Mouse (Mus musculus): ENCODE data around the gene Megf11. TPM values are rescaled to one million over a fixed set of nuclear protein-coding genes. Genes with fewer than 3 reads are reported as not detected.
A peak's percentile ranks its signal among the peaks of the same experiment; 100 is the strongest.

Megf11 gene
- total RNA-seq, 2 experiments from 2014 or later = 14.1 to 18.5 TPM

- no peak for DNase-seq (ENCODE audit: low spot score in 2 of 2)
- no peak for TF ChIP-seq CTCF (conservative IDR thresholded peaks at IDR 0.05)
- Histone ChIP-seq H3K27ac (no peak overlapping the region), H3K4me3 (no peak overlapping the region)
Measured at GRCm38 (mm10) chr9:64600731-64601130, 215.3 kb downstream of the Megf11 start.

DNA sequence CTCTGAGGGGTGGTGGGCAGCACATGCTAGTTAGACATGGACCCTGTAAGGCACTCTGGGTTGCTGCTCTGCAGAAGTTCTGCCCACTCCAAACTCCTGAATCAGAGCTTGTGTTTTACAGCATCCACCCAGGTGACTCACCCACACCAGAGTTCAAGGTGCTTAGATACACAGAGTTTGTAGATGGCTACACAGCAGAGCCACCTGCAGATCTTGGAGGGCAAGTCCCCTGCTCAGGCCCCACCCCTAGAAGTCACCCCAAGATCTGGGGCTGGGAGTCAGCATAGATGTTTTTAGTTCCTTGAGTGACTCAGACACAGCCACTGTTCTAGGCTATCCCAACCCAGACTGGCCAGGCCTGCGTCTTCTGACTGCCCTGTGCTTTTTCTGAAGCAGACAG, 217.5 kb downstream of the Megf11 start:
- Histone ChIP-seq H3K27ac (no peak overlapping the region), H3K4me3 (no peak overlapping the region)
- no peak for TF ChIP-seq CTCF (conservative IDR thresholded peaks at IDR 0.05)
- DNase-seq (ENCODE audit: low spot score in 2 of 2) = no peak

GRCm38 (mm10) chr9:64604217-64604711, 218.8 kb downstream of the Megf11 start:
- Histone ChIP-seq H3K27ac (no peak overlapping the region), H3K4me3 (no peak overlapping the region)
- no peak for TF ChIP-seq CTCF (conservative IDR thresholded peaks at IDR 0.05)
- DNase-seq (ENCODE audit: low spot score in 2 of 2) = no peak

GRCm38 (mm10) chr9:64605077-64605714, 219.8 kb downstream of the Megf11 start:
- no peak overlapping the region; the same call in 1 of the 2 replicates for H3K27ac ChIP-seq
- TF ChIP-seq CTCF (conservative IDR thresholded peaks at IDR 0.05) = no peak
- H3K4me3 ChIP-seq = no peak overlapping the region
- DNase-seq (ENCODE audit: low spot score in 2 of 2) = no peak

- no peak for TF ChIP-seq CTCF (conservative IDR thresholded peaks at IDR 0.05)
- H3K27ac ChIP-seq = no peak overlapping the region; the same call in 1 of the 2 replicates
Measured at GRCm38 (mm10) chr9:64605735-64606349, 220.4 kb downstream of the Megf11 start.

GRCm38 (mm10) chr9:64607049-64607448, 221.6 kb downstream of the Megf11 start:
- no peak for TF ChIP-seq CTCF (conservative IDR thresholded peaks at IDR 0.05)
- Histone ChIP-seq H3K27ac (no peak overlapping the region), H3K4me3 (no peak overlapping the region)
- DNase-seq (ENCODE audit: low spot score in 2 of 2) = no peak

More at GRCm38 (mm10) chr9:64605735-64606349, 220.4 kb downstream of the Megf11 start:
- H3K4me3 ChIP-seq = no peak overlapping the region
- DNase-seq (ENCODE audit: low spot score in 2 of 2) = peak; percentile 35 to 43

DNA sequence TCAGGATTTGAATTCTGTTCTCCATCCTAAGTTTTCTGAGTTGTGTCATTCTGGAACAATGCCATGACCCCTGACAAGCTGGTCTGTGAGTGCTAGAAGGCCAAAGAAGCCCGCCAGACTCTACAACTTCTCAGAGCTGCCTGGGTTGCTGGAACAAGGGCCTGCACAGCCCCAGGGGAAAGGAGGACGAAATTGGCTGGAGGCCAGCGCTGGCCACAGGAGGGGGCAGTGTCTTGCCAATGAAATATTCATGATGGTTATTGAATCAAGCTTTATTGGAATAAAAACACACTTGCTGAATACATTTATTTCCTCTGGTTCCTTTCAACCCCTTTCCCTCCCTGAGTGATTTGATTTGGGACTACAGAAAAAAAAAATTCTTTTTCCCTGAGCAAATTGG, 224.1 kb downstream of the Megf11 start:
- Histone ChIP-seq H3K27ac (no peak overlapping the region), H3K4me3 (no peak overlapping the region)
- no peak for TF ChIP-seq CTCF (conservative IDR thresholded peaks at IDR 0.05)
- DNase-seq (ENCODE audit: low spot score in 2 of 2) = peak; percentile 34 to 38

DNA sequence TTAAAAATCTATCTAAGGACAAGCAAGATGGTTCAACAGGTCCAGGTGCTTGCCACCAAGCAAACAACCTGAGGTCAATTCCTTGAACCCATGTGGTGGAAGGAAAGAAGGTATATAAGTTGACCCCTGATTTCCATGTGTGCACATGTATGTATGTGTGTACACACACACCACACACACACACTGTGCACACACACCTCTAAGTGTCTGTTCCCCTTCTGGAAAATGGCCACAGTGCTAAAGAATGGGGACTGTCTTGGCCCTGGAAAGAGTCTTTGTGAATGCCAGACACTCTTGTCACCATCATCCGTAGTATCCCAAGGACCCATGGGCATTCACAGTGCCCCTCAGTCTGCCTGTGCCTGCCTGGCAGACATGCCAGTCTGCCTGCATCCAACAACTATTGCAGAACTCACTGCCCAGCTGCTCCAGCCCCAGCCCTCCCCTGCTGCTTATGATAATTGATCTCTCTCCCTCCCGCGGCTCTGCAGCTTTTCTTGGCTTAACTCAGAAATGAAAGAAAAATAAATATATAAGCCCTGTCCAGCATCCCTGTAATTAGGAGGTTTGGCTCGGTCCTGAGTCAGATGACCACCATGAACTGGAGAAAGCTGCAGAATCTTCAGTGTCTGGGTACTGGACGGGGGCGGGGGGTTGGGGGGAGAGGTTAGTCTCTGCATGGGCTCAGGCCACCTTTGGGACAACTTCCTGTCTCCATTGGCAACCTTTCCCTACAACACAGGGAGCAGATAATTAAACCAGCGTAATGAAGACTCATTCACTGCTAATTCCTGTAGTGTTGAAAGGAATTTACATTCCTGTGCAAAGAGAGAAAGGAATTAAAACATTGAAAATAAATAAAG, 226.9 kb downstream of the Megf11 start:
- DNase-seq (ENCODE audit: low spot score in 2 of 2) = peak; percentile 18 to 41
- no peak for TF ChIP-seq CTCF (conservative IDR thresholded peaks at IDR 0.05)
- Histone ChIP-seq H3K27ac (peak overlapping the region; percentile 5; the same call in 1 of the 2 replicates), H3K4me3 (peak overlapping the region; percentile 0; the same call in 1 of the 2 replicates)

DNA sequence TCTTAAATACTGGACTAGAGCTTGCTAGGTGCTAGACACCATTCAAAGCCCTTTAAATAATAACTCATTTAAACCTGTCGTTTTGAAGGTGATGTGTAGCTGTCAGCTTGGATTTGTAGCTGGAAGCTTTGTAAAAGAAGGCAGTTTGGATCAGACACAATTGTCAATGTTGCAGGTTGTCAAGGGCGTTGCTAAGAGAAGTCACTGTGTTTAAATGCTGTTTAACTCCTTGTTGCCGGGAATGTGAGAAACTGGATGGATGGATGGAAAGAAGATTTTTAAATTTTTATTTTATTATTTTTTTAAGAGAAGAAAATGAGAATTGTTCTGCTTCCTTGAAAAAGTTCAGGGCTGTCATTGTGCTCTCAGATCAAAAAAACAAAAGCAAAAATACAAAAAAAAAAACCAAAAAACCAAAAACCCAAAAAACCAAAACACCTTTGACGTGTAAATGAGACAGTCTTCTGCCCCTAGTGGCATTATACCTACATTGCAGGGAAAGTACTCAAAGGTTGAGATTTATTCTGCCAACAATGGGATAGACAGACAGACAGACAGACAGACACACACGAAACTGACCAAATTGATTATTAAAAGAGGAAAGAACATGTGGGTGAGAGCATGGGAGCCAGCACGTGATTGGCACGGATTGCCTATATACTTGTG, 227.7 kb downstream of the Megf11 start:
- TF ChIP-seq CTCF (conservative IDR thresholded peaks at IDR 0.05) = peak; percentile 72
- Histone ChIP-seq H3K27ac (peak overlapping the region; percentile 5; the same call in 1 of the 2 replicates), H3K4me3 (peak overlapping the region; percentile 0; the same call in 1 of the 2 replicates)
- DNase-seq (ENCODE audit: low spot score in 2 of 2) = no peak

GRCm38 (mm10) chr9:64617413-64617812, 232.0 kb downstream of the Megf11 start:
- Histone ChIP-seq H3K4me3 (no peak overlapping the region), H3K27ac (no peak overlapping the region)
- TF ChIP-seq CTCF (conservative IDR thresholded peaks at IDR 0.05) = no peak
- DNase-seq (ENCODE audit: low spot score in 2 of 2) = no peak

DNA sequence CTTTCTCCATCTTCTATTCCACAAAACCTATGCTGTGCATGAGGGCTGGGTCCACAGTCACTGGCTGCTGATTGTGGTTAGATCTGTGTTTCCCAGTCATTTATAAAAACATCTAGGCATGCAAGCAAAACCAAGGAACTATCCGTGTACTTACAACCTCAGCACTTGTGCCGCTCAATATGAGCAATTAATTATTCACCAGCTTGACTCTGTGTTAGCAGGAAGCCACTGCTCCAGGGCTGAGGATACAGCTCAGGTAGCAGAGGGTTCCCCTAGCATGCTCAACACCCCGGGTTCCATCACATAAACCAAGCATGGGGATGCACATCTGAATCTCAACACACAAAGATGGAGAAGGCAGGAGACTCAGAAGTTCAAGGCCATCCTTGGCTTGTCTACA, 233.0 kb downstream of the Megf11 start:
- H3K4me3 ChIP-seq = no peak overlapping the region
- H3K27ac ChIP-seq = no peak overlapping the region
- no peak for TF ChIP-seq CTCF (conservative IDR thresholded peaks at IDR 0.05)
- no peak for DNase-seq (ENCODE audit: low spot score in 2 of 2)

DNA sequence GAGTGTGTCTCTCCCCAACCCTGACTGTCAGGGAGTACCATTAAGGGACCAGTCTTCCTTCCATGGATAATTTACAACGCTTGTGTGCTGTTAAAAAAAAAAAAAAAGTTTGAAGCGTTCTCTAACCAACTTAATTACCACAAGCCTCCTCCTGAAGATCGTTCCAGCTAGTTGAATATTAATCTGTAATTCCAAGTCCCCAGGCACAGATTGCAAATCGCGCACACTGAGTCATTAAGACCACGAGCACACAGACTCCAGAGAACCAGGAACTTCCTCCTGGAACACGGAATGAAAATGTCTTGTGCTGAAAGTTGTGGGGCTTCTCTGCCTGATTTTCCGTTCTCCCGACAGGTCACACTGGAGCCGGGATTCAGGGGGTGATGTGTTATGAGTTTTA, 234.0 kb downstream of the Megf11 start:
- Histone ChIP-seq H3K4me3 (no peak overlapping the region), H3K27ac (no peak overlapping the region)
- no peak for TF ChIP-seq CTCF (conservative IDR thresholded peaks at IDR 0.05)
- DNase-seq (ENCODE audit: low spot score in 2 of 2) = peak in 1 of 2 experiments; percentile 13
